Mouse (Mus musculus) gastrocnemius, postnatal 10 days (tissue): Measurements from ENCODE around the gene Fis1. TPM values are rescaled to one million over a fixed set of nuclear protein-coding genes. Genes with fewer than 3 reads are reported as not detected.
A peak's percentile ranks its signal among the peaks of the same experiment; 100 is the strongest.
"Not testable (repeated sequence)": the region's sequence is repeated elsewhere in the genome, so short reads cannot be mapped to it uniquely, and the experiment has no call there.

Experiments used
- DNase-seq: peaks from one replicate; pipeline ENCODE4 v3.0.0; 2021; ENCODE audit warnings: mixed read lengths
- long read RNA-seq, 2 experiments: library from polyadenylated mRNA; stranded (forward); transcript quantifications; one replicate each; pipeline ENCODE4 v2.0.0; 2021
- total RNA-seq, 2 experiments: library from RNA; stranded (reverse); gene quantifications; 2 replicates each; pipeline ENCODE4 v1.2.3; 2021

The Fis1 gene
- 100 to 1,000 TPM; 151 to 154 TPM for total RNA-seq
- long read RNA-seq, experiment 1, transcript Fis1-202 (5 exons, 948 nt) = minor isoform, 6 of 91 reads
- long read RNA-seq, experiment 1, transcript Fis1-201 (5 exons, 786 nt) = major isoform, 80 of 91 reads
- long read RNA-seq, experiment 1, partial matches to known transcripts = 1 of 91 reads
- long read RNA-seq, experiment 1, other reads (novel, unspliced or antisense) = 3 of 91 reads
- long read RNA-seq, experiment 2, transcript Fis1-201 (5 exons, 786 nt) = major isoform, 84 of 87 reads
- long read RNA-seq, experiment 2, partial matches to known transcripts = 0 of 87 reads
- long read RNA-seq, experiment 2, other reads (novel, unspliced or antisense) = 1 of 87 reads

DNA sequence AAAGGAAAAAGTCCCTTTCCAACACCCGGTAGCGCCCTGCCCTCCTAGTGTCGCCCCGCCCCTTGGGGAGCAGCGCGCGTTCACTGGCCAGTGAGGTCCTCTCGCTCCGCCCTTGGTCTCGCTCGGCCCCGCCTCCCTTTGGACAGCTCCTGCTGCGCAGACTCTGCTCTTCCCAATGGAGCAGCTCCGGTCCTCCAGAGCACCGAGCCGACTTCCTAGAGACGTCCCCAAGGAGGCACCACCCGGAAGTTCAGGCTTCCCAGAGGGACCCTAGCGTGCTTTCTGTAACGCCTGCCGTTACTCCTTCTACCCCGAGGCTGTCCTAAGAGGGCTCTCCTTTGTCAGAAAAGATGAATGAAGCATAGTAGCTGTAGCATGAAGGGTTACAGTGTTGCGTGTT lies at the start of gene Fis1:
TSS of gene Fis1 (plus strand) at position 261 of the 400 bp plus-strand sequence.
- peak; percentile 95 for DNase-seq

DNA sequence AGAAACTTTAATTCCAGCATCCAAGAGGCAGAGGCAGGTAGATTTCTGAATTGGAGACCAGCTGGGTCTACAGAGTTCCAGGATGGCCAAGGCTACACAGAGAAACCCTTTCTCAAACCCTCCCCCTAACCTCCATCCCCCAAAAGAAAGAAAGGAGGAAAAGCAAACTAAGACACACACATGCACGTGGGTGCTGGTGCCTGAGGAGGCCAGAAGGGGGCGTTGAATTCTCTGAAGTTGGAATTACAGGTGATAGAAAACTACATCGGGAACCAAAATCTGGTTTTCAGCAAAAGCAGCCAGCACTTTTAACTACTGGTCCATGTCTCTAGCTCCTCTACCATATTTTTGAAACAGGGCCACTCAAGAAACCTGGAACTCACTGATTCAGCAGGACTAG lies 48.5 kb upstream of the Fis1 start:
- no peak for DNase-seq

- no peak for DNase-seq
These were observed 47.4 kb upstream of the Fis1 start for GRCm38 (mm10) chr5:136905630-136906029.

DNA sequence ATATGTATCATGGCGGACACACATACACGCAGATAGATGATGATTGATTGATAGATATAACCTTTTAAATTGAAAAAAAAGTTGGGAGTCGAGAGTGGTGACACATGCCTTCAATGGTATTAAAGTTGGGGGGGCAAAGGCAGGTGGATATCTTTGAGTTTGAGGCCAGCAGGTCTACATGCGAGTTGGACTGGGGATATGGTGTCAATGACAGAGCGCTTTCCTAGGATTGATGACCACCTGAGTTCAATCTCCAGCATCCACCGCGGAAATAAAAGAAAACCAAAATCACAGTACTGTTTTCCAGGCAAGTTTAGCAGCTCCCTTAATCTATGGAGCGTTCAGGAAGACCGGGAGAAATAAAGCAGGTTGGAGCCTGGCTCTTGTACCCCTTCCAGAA lies 45.5 kb upstream of the Fis1 start:
- no peak for DNase-seq

GRCm38 (mm10) chr5:136907991-136908857 lies 44.9 kb upstream of the Fis1 start, which contains the start of gene Ift22:
TSS of gene Ift22 (plus strand) at chr5:136908150.
- DNase-seq = peak; percentile 92

DNA sequence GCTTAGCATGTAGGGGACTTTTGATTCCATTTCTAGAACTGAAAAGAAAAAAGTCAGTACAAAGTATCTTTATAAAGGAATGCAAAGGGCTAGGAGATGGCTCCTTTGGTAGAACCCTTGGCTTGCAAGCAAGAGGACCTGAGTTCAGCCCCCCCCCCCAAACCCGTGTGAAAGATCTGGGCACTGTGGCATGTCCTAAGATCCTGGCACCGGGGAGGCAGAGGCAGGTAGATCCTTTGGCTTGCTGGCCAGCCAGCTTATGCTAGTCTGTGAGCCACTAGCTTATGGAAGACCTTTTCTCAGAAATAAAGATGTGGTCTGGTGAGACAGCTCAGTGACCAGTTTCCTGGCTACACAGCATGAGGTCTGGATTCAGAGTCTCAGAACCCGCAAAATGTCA lies 38.9 kb upstream of the Fis1 start:
- no peak for DNase-seq

DNA sequence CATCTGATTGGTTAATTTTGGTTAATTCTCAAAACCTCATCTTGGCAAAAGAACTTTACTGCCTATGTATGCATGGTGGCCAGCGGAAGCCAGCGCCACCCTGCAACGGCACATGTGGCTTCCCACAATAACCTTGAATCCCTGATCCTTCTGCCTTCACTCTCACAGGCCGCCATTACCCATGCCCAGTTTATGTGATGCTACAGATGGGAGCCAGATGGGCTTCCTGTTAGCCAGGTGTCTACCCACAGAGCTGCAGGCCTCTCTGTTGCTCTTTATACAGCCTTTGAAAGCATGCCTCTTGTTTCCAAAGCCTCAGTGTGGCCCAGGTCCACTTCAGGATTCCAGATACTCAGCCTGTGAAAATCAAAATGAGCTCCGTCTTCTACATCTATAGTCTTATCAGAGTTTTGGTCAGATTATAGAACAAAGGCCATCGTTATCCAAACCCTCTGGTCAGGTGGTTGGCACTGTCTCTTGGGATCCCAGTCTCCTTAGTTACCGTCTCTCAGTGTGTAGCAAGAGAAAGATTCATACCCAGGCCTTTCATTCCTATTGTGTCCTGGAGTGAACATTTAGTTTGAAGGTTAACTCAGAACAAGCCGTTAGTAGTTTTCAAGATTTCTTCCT lies 35.3 kb upstream of the Fis1 start:
- no peak for DNase-seq

GRCm38 (mm10) chr5:136918655-136919472 lies 34.2 kb upstream of the Fis1 start:
- peak; percentile 55 for DNase-seq

DNA sequence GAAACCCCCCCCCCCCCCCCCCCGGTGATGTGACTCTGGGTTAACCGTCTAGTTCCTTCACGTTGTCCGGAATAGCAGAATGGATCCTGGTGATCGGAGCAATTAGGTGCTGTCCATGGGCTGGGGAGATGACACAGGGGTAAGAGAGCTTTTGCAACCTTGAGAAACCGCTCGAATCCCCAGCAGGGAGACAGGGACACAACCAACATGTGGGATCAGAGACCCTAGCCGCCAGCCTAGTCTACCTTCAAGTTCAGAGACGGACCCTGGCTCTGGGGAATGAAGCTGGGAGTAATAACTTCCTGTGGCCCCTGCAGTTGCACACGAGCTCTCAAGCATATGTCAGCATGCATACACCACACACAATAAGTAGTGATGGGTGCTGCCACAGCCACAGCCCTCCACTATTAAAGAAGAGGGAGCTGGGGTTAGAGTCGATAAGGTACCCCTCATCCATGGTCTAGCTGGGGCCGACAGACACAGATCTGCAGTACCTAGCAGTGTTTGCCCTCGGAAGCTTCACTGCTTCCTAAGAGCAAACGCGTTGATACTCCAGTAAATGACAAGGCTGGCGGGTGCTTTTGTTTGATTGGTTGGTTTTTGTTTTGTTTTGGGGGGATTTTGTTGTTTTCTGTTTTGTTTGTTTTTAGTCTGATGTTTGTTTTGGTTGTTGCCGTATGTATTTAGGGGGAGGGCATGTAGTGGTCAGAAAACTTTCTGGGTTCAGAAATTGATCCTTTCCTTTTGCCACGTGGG lies 33.4 kb upstream of the Fis1 start:
- DNase-seq = no peak

DNA sequence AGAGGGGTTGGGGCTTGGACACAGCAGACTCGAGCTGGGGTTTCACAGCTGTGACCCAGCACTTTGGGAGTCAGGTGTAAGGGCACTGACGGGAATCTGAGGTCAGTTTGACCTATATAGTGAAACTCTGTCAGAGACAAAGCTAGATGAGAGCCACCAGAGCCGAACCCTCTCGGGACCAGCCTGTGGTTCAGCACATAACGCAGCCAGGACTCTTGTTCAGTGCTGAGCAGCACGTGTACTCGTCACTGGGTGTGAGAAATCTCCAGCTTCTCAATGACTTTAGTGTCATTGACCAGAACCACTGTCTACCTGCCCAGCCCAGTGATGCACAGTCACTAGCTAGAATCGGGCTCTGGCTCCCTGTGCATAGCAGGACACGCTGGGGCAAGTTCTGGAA lies 30.2 kb upstream of the Fis1 start:
- no peak for DNase-seq

DNA sequence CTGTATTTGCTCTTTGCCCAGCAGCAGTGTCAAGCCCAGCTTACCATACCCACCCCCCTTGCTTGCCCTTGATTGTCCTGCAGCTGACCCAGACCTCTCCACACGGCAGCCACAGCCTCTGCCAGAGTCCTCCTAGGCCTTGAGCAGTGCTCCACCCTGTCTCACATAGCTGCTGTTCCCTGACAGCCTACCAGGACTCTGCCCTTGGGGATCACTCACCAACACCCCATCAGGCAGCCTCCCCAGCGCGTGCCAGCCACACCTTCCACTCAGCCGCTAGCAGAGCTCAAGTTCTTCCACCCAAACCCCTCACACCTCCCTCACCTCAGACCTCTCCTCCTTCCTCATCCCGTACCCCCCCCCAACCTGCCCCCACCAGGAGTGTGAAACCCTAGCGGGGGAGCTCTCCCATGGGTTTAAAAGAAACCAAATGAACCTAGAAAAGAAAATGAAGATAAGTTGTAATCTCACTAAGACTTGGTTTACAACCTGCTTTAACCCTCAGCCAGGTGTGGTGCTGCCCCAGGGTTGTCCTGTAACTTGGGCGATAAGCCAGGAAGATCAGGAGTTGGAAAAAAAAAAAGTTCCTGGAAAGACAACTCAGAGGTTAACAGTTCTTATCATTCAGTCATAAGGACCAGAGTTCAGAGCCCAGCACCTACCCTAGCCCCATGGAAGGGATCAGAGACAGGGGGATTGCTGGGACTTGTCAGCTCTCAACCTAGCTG lies 29.2 kb upstream of the Fis1 start:
- no peak for DNase-seq

DNA sequence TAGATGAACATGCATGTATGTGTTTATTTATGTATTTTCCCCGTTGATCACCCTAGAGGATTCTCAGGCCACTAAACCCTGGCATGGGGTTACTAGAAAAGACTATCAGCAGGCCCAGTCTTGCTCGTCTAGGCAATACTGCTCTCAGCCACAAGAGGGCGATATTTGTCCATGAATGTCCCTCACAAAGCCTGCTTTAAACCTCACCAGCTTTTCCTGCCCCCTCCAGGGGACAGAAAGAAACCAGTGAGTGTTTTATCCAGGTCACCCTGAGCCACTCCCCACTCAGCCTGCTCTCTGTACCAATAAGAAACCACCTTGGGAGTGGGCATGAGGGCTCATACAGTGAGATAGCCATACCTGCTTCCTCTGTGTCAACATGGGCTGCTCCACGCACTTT lies 24.0 kb upstream of the Fis1 start:
- DNase-seq = peak; percentile 87

GRCm38 (mm10) chr5:136931896-136932295 lies 21.2 kb upstream of the Fis1 start:
- no peak for DNase-seq

- no peak for DNase-seq
These were observed 20.1 kb upstream of the Fis1 start for GRCm38 (mm10) chr5:136932956-136933355.

- DNase-seq = no peak
These were observed 19.1 kb upstream of the Fis1 start for GRCm38 (mm10) chr5:136933930-136934329.

DNA sequence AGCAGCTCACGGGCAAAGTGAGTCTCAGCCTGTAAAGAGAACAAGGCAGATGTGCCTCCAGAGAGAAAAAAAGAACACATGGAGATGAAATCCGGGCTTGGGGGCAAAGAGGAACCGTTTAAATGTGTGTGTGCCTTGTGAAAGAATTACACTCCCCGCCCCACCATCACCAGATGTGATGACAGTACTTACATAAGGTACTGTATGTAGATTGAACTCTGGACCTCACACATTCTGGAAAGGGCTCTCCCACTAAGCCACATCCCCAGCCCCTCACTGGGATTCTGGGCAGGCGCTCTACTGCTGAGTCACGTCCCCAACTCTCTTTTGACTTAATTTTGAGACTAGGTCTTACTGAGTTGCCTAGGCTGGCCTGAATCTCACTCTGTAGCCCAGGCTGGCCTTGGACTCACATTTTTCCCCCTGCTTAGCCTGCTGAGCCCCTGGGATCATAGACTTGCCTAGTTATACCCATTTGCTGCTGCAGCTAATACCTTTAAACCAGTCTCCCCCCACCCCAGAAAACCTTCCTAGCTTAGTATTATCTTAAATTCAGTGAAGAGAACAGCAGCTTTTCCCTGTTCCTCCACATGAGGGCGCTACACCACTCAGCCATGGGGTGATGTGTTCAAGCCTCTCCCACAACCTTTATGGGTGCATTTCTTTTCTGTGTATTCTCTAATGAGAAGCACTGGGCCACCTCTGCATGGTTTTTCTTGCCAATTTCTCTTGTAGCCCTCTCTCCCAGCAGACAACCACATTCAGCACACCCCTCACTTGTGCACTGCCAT lies 17.0 kb upstream of the Fis1 start:
- DNase-seq = no peak

GRCm38 (mm10) chr5:136936750-136937149 lies 16.3 kb upstream of the Fis1 start:
- DNase-seq = no peak

- DNase-seq = no peak
These were observed 15.5 kb upstream of the Fis1 start for GRCm38 (mm10) chr5:136937621-136938020.

GRCm38 (mm10) chr5:136939284-136939683 lies 13.8 kb upstream of the Fis1 start:
- no peak for DNase-seq

DNA sequence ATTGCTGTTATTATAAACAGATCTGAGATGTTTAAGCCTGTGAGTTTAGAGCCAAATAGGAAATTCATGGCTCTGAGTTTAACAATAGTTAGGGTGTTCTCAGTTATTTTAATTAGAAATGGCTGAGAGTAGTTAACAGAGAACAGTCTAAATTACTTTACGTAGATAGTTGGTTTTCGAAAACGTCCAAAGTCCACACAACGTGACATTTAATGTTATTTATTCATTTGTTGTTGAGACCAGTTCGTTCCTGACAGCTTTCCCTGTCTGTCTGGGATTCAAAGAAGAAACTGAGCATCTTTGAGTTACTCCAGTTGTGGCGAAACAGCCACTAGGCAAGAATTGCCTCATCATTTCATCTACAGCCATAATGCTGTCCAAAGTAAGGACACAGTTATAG lies 13.0 kb upstream of the Fis1 start:
- not testable (repeated sequence) for DNase-seq
